Mouse (Mus musculus) liver, embryonic 13.5 days (tissue): ENCODE measurements around the gene Ptpra. TPM values are rescaled to one million over a fixed set of nuclear protein-coding genes. Genes with fewer than 3 reads are reported as not detected.

Source experiments
- ATAC-seq: fragments of 200-750 bp; cut with Nextera tagmentation; 2 replicates; pipeline ENCODE4 v1.8.0; 2017; ENCODE audit warnings: low read depth, mild to moderate bottlenecking, moderate number of reproducible peaks, moderate library complexity
- DNase-seq: peaks from one replicate; pipeline ENCODE4 v3.0.0; 2022
- H3K27ac ChIP-seq: fragments of 300-500 bp; sonication (generic); 2 replicates; pipeline ENCODE4 v1.5.1; 2015; ENCODE audit warnings: moderate library complexity, mild to moderate bottlenecking, inconsistent platforms
- H3K27me3 ChIP-seq: fragments of 300-500 bp; sonication (generic); 2 replicates; pipeline ENCODE4 v1.6.1; 2015; ENCODE audit warnings: mild to moderate bottlenecking, inconsistent platforms
- H3K36me3 ChIP-seq: fragments of 300-500 bp; sonication (generic); 2 replicates; pipeline ENCODE4 v1.6.1; 2015; ENCODE audit warnings: mild to moderate bottlenecking, inconsistent platforms
- H3K4me1 ChIP-seq: fragments of 300-500 bp; sonication (generic); replicated peaks from 2 replicates; pipeline ENCODE4 v1.6.1; 2015; ENCODE audit warnings: inconsistent platforms
- H3K4me2 ChIP-seq: fragments of 300-500 bp; sonication (generic); 2 replicates; pipeline ENCODE4 v1.6.1; 2015; ENCODE audit warnings: inconsistent platforms, mild to moderate bottlenecking, moderate library complexity
- H3K4me3 ChIP-seq: fragments of 300-500 bp; sonication (generic); replicated peaks from 2 replicates; pipeline ENCODE4 v1.5.1; 2015; ENCODE audit warnings: mild to moderate bottlenecking, inconsistent platforms
- H3K9ac ChIP-seq: fragments of 300-500 bp; sonication (generic); 2 replicates; pipeline ENCODE4 v1.6.1; 2015; ENCODE audit warnings: mild to moderate bottlenecking, inconsistent platforms
- H3K9me3 ChIP-seq: fragments of 300-500 bp; sonication (generic); replicated peaks from 2 replicates; pipeline ENCODE4 v1.6.1; 2016; ENCODE audit warnings: inconsistent platforms
- WGBS: fragments of 180-500 bp; shearing (Covaris S2); methylation state at CpG from one replicate; pipeline ENCODE4 v1.1.7; 2015; ENCODE audit not compliant: insufficient replicate concordance; 5-methylcytosine and 5-hydroxymethylcytosine counted together
- microRNA-seq: library from miRNA; unstranded; fragments of <30 nt; microRNA quantifications from one replicate; pipeline ENCODE4, GENCODE M21; 2016
- polyA plus RNA-seq: library from polyadenylated mRNA; unstranded; fragments of >200 nt; fragmentation: Nextera tagmentation; extraction: Ambion mirVana; gene quantifications from 2 replicates; pipeline ENCODE4 v1.2.1, GENCODE M21; 2015

Gene Ptpra
- polyA plus RNA-seq, 1 experiment from 2014 or later, result 29.9 TPM

- Histone ChIP-seq H3K9me3 (no peaks in the 10 kb centered on the region), H3K9ac (no peak overlapping the region), H3K4me1 (peaks cover 22% of the 10 kb centered on the region), H3K36me3 (peaks cover 72% of the 10 kb centered on the region), H3K4me3 (no peak overlapping the region), H3K27me3 (no peaks in the 10 kb centered on the region), H3K27ac (no peak overlapping the region), H3K4me2 (no peak overlapping the region)
- no peak for DNase-seq
- 55% methylated on average over 3 of the region's 3 CpGs for WGBS
- no peak for ATAC-seq
These were observed 148.3 kb downstream of the Ptpra start for GRCm38 (mm10) chr2:130598399-130598798.

- ATAC-seq, result no peak
- WGBS, result 86% methylated on average over 4 of the region's 4 CpGs
These were observed 152.1 kb downstream of the Ptpra start for GRCm38 (mm10) chr2:130602195-130602594.

More at GRCm38 (mm10) chr2:130602195-130602594, 152.1 kb downstream of the Ptpra start:
- DNase-seq, result no peak
- Histone ChIP-seq H3K27me3 (no peaks in the 10 kb centered on the region), H3K36me3 (peaks cover 67% of the 10 kb centered on the region), H3K4me3 (no peak overlapping the region), H3K27ac (no peak overlapping the region), H3K4me1 (peaks cover 19% of the 10 kb centered on the region), H3K9me3 (no peaks in the 10 kb centered on the region), H3K4me2 (no peak overlapping the region), H3K9ac (no peak overlapping the region)

Small RNAs within 50 kb of the gene (microRNA-seq; reads per million reads assigned to microRNA genes)
- not detected for gene Gm23876

Other genes with a start within 250 kb of the Ptpra start
- gene Nop56, start 175.8 kb upstream of the Ptpra start, polyA plus RNA-seq, result 271 and 279 TPM in 2 replicates
- 117 and 120 TPM in 2 replicates for gene Idh3b, start 165.7 kb upstream of the Ptpra start, polyA plus RNA-seq
- 0.03 and 0.10 TPM in 2 replicates for gene Ebf4, start 155.1 kb upstream of the Ptpra start, polyA plus RNA-seq
- gene Cpxm1, start 52.7 kb upstream of the Ptpra start, polyA plus RNA-seq, result 5.3 and 7.2 TPM in 2 replicates
- gene Gm28372, start 45.0 kb upstream of the Ptpra start, polyA plus RNA-seq, result not detected in 2 replicates
- not detected in 2 replicates for gene 1700020A23Rik, start 45.0 kb upstream of the Ptpra start, polyA plus RNA-seq
- not detected in 2 replicates for gene Tmem239, start 43.8 kb upstream of the Ptpra start, polyA plus RNA-seq
- gene Vps16, start 25.9 kb upstream of the Ptpra start, polyA plus RNA-seq, result 46.0 and 47.3 TPM in 2 replicates
- gene Pced1a, start 25.6 kb upstream of the Ptpra start, polyA plus RNA-seq, result 3.5 and 3.8 TPM in 2 replicates
- gene Mrps26, start 113.5 kb downstream of the Ptpra start, polyA plus RNA-seq, result 65.7 and 68.3 TPM in 2 replicates
- not detected in 2 replicates for gene Oxt, start 125.9 kb downstream of the Ptpra start, polyA plus RNA-seq
- not detected in 2 replicates for gene Avp, start 132.3 kb downstream of the Ptpra start, polyA plus RNA-seq
- 12.0 and 16.8 TPM in 2 replicates for gene Fastkd5, start 179.7 kb downstream of the Ptpra start, polyA plus RNA-seq
- gene Ubox5, start 179.8 kb downstream of the Ptpra start, polyA plus RNA-seq, result 6.2 and 6.5 TPM in 2 replicates
- 0.95 and 1.3 TPM in 2 replicates for gene Lzts3, start 192.5 kb downstream of the Ptpra start, polyA plus RNA-seq
- 41.7 and 43.6 TPM in 2 replicates for gene Ddrgk1, start 214.4 kb downstream of the Ptpra start, polyA plus RNA-seq
- gene Itpa, start 217.3 kb downstream of the Ptpra start, polyA plus RNA-seq, result 66.5 and 78.5 TPM in 2 replicates
- 0.07 and 0.14 TPM in 2 replicates for gene Slc4a11, start 247.2 kb downstream of the Ptpra start, polyA plus RNA-seq